Mouse (Mus musculus): Measurements from ENCODE around the gene Gadd45b.

- TF ChIP-seq CTCF (IDR thresholded peaks at IDR 0.05; ENCODE audit: low read depth) (no peak), EP300 (IDR thresholded peaks at IDR 0.05; ENCODE audit: low read depth) (no peak)
Observed at GRCm38 (mm10) chr10:80895697-80896096, 34.2 kb upstream of the Gadd45b start.

Data from heart, postnatal 0 days (tissue).